7 mouse cellular contexts compared by ENCODE assay signal in the genomic region with DNA sequence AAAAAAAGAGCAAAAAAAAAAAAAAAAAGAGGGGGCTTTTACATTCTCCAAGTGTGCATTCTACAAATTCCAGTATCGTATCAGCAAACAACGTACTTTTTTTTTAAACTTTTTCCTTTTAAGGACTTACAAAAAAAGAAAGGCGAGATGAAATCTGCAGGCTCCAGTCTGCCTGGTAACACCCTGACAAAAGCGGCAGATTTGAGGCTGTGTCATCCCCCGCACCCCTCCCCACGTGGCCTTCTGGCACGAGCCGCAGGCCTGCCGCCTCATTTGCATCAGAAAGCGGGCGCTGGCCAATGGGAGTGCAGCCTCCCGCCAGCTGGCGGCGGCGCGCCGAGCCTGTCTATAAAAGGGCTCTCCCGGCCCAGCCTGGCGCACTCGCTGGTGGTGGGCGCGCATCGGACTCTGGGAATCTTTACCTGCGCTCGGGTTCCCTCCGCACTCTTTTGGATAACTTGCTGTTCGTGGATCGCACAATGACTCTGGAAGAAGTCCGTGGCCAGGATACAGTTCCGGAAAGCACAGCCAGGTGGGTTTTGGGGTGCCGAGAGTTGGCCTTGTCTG. TPM values are rescaled to one million over a fixed set of nuclear protein-coding genes. Genes with fewer than 3 reads are reported as not detected.
DNase-seq lines count a peak whose midpoint lies in the region; ATAC-seq lines count a peak whose summit lies in the region.

A gene (plus strand): TSS at position 378 of the 567 bp plus-strand sequence.

- H3K36me3 ChIP-seq in intestine, embryonic 15.5 days = no peaks in the 10 kb centered on the region
- peaks cover 7% of the 10 kb centered on the region; the same call in 1 of the 2 replicates for H3K36me3 ChIP-seq in midbrain, embryonic 10.5 days

- peak within 1 kb of the TSS; percentile 68 for H3K9ac ChIP-seq in intestine, embryonic 15.5 days

- H3K27ac ChIP-seq in intestine, embryonic 15.5 days = peak within 1 kb of the TSS; percentile 87
- H3K27ac ChIP-seq in midbrain, embryonic 10.5 days (replicated peaks) = peak within 1 kb of the TSS; percentile 91

- H3K4me2 ChIP-seq in intestine, embryonic 15.5 days (replicated peaks) = peak within 1 kb of the TSS; percentile 97

- H3K9me3 ChIP-seq in intestine, embryonic 15.5 days = no peaks in the 10 kb centered on the region
- H3K9me3 ChIP-seq in midbrain, embryonic 10.5 days (replicated peaks) = no peaks in the 10 kb centered on the region

- WGBS in intestine, embryonic 15.5 days = under 1% methylated on average over 31 of the region's 31 CpGs
- WGBS in midbrain, embryonic 10.5 days = under 1% methylated on average over 31 of the region's 31 CpGs

- peak within 1 kb of the TSS; percentile 65 for H3K4me3 ChIP-seq in intestine, embryonic 15.5 days (replicated peaks)
- H3K4me3 ChIP-seq in midbrain, embryonic 10.5 days = peak within 1 kb of the TSS; percentile 62

- DNase-seq in adrenal gland, adult (ENCODE audit: inconsistent age in 2 of 2, low spot score in 1 of 2) = peak; percentile 96 to 98
- DNase-seq in embryo, embryonic 10.5 days (ENCODE audit: low spot score) = peak; percentile 99
- DNase-seq in gastrocnemius, postnatal 25 days = peak; percentile 96
- peak; percentile 95 to 98 for DNase-seq in left cerebral cortex, postnatal 25 days (ENCODE audit: low spot score in 2 of 2)
- DNase-seq in midbrain, embryonic 10.5 days (ENCODE audit: low spot score) = peak; percentile 98
- peak; percentile 95 for DNase-seq in right cerebral cortex, postnatal 4 days

- H3K27me3 ChIP-seq in intestine, embryonic 15.5 days (replicated peaks) = peaks cover 5% of the 10 kb centered on the region; the same call in 1 of the 2 replicates
- H3K27me3 ChIP-seq in midbrain, embryonic 10.5 days (ENCODE audit: low read depth, poor library complexity, severe bottlenecking) = peaks cover 77% of the 10 kb centered on the region

- ATAC-seq in intestine, embryonic 15.5 days = peak; percentile 80

- intact Hi-C loops in left cerebral cortex, postnatal 25 days (cut with DNase I) = loop anchor here (2.0 to 10.0 kb wide), 5 partner anchors 114 to 688 kb away; a partner anchor contains a TSS

- H3K4me1 ChIP-seq in intestine, embryonic 15.5 days (replicated peaks) = peaks cover 40% of the 10 kb centered on the region
- H3K4me1 ChIP-seq in midbrain, embryonic 10.5 days = peaks cover 93% of the 10 kb centered on the region

RNA-seq across cellular contexts. Expression of the gene that starts here (rescaled TPM):
- 10 to 100 TPM; 15.3 to 17.4 TPM for total RNA-seq in gastrocnemius, postnatal 25 days (2021)
- 35.4 and 36.3 TPM in 2 replicates for polyA plus RNA-seq in intestine, embryonic 15.5 days (2015; fragmentation: Nextera tagmentation; extraction: Ambion mirVana)
- total RNA-seq in left cerebral cortex, postnatal 25 days (2021) = 10 to 100 TPM; 11.6 to 16.9 TPM
- 192 and 243 TPM in 2 replicates for polyA plus RNA-seq in midbrain, embryonic 10.5 days (2016; fragmentation: Nextera tagmentation; extraction: Ambion mirVana)

Comparison
In these comparisons a context has a peak if more than half of its experiments do, and no peak if none do; other contexts are left out.
1. Peak in every context shown above with its lines: DNase-seq, ATAC-seq, H3K4me3 ChIP-seq and H3K27ac ChIP-seq.